Mouse (Mus musculus) E14TG2a.4 (cell line): ENCODE results near the gene Sbf2.

ENCODE experiments used
- CTCF ChIP-seq: conservative IDR thresholded peaks from 2 replicates; pipeline ENCODE4 v1.5.1; 2014; ENCODE audit warnings: low read length
- NANOG ChIP-seq: IDR thresholded peaks from 2 replicates; pipeline ENCODE4 v1.6.1; 2014; ENCODE audit warnings: borderline replicate concordance, low read length, mixed read lengths

GRCm38 (mm10) chr7:110298090-110298489, 316.6 kb downstream of the Sbf2 start:
- TF ChIP-seq CTCF (no peak), NANOG (no peak)
